Mouse (Mus musculus): ENCODE measurements around the gene Olfr307. TPM values are rescaled to one million over a fixed set of nuclear protein-coding genes. Genes with fewer than 3 reads are reported as not detected.
"Not testable (repeated sequence)": the region's sequence is repeated elsewhere in the genome, so short reads cannot be mapped to it uniquely, and the experiment has no call there.

The Olfr307 gene
- total RNA-seq (2014; rRNA removed) (not detected in 2 replicates), polyA plus RNA-seq (2012; rRNA removed) (not detected in 2 replicates)

GRCm38 (mm10) chr7:86337486-86337885 is at the start of gene Olfr307:
Gene Olfr307, minus strand, starts transcription at chr7:86337586.
- no peaks in the 10 kb centered on the region for H3K27me3 ChIP-seq (ENCODE audit: control insufficient read depth, insufficient read depth, low read length)
- no peak within 1 kb of the TSS for H3K9ac ChIP-seq (ENCODE audit: low read depth, low read length)
- no peak within 1 kb of the TSS for H3K27ac ChIP-seq (replicated peaks; ENCODE audit: insufficient read depth, low read depth, low read length)
- no peak for TF ChIP-seq POLR2A (IDR thresholded peaks at IDR 0.05; ENCODE audit: extremely low read depth, insufficient read depth, low read length)
- no peak for TF ChIP-seq CTCF (IDR thresholded peaks at IDR 0.05; ENCODE audit: low read depth, low read length)
- DNase-seq (ENCODE audit: extremely low read depth, low read depth, low spot score), result no peak
- no peak within 1 kb of the TSS for H3K4me3 ChIP-seq (ENCODE audit: insufficient read depth, low read depth, low read length)
- WGBS, result 50% methylated on average over 1 of the region's 1 CpGs
- H3K79me2 ChIP-seq (ENCODE audit: control insufficient read depth, insufficient read depth, low read length), result no peaks in the 10 kb centered on the region
- no peaks in the 10 kb centered on the region for H3K4me1 ChIP-seq (ENCODE audit: control insufficient read depth, insufficient read depth, low read length)
- H3K36me3 ChIP-seq (ENCODE audit: control insufficient read depth, insufficient read depth, low read length), result no peaks in the 10 kb centered on the region

GRCm38 (mm10) chr7:86386558-86386957 is 49.2 kb upstream of the Olfr307 start, which contains the start of gene Olfr304:
Gene Olfr304, minus strand, starts transcription at chr7:86386658.
- Histone ChIP-seq H3K27ac (replicated peaks; ENCODE audit: insufficient read depth, low read depth, low read length) (no peak within 1 kb of the TSS), H3K79me2 (ENCODE audit: control insufficient read depth, insufficient read depth, low read length) (no peaks in the 10 kb centered on the region), H3K36me3 (ENCODE audit: control insufficient read depth, insufficient read depth, low read length) (no peaks in the 10 kb centered on the region), H3K9ac (ENCODE audit: low read depth, low read length) (no peak within 1 kb of the TSS), H3K4me1 (ENCODE audit: control insufficient read depth, insufficient read depth, low read length) (no peaks in the 10 kb centered on the region), H3K27me3 (ENCODE audit: control insufficient read depth, insufficient read depth, low read length) (no peaks in the 10 kb centered on the region), H3K4me3 (ENCODE audit: insufficient read depth, low read depth, low read length) (no peak within 1 kb of the TSS)
- no peak for TF ChIP-seq CTCF (IDR thresholded peaks at IDR 0.05; ENCODE audit: low read depth, low read length)
- TF ChIP-seq POLR2A (IDR thresholded peaks at IDR 0.05; ENCODE audit: extremely low read depth, insufficient read depth, low read length), result no peak
- DNase-seq (ENCODE audit: extremely low read depth, low read depth, low spot score), result no peak
- 39% methylated on average over 1 of the region's 1 CpGs for WGBS

GRCm38 (mm10) chr7:86385769-86386168 is 48.4 kb upstream of the Olfr307 start:
- DNase-seq (ENCODE audit: extremely low read depth, low read depth, low spot score), result no peak
- H3K36me3 ChIP-seq (ENCODE audit: control insufficient read depth, insufficient read depth, low read length), result no peaks in the 10 kb centered on the region
- no peaks in the 10 kb centered on the region for H3K27me3 ChIP-seq (ENCODE audit: control insufficient read depth, insufficient read depth, low read length)
- WGBS, result 63% methylated on average over 3 of the region's 3 CpGs
- no peaks in the 10 kb centered on the region for H3K4me1 ChIP-seq (ENCODE audit: control insufficient read depth, insufficient read depth, low read length)
- H3K9ac ChIP-seq (ENCODE audit: low read depth, low read length), result no peak overlapping the region
- no peaks in the 10 kb centered on the region for H3K79me2 ChIP-seq (ENCODE audit: control insufficient read depth, insufficient read depth, low read length)
- H3K4me3 ChIP-seq (ENCODE audit: insufficient read depth, low read depth, low read length), result no peak overlapping the region
- TF ChIP-seq CTCF (IDR thresholded peaks at IDR 0.05; ENCODE audit: low read depth, low read length), result no peak
- no peak for TF ChIP-seq POLR2A (IDR thresholded peaks at IDR 0.05; ENCODE audit: extremely low read depth, insufficient read depth, low read length)
- no peak overlapping the region for H3K27ac ChIP-seq (replicated peaks; ENCODE audit: insufficient read depth, low read depth, low read length)

GRCm38 (mm10) chr7:86366828-86367227 is 29.4 kb upstream of the Olfr307 start, which contains the start of gene Olfr305:
Gene Olfr305, minus strand, starts transcription at chr7:86366928.
- no peaks in the 10 kb centered on the region for H3K27me3 ChIP-seq (ENCODE audit: control insufficient read depth, insufficient read depth, low read length)
- DNase-seq (ENCODE audit: extremely low read depth, low read depth, low spot score), result no peak
- no peak within 1 kb of the TSS for H3K9ac ChIP-seq (ENCODE audit: low read depth, low read length)
- no peaks in the 10 kb centered on the region for H3K79me2 ChIP-seq (ENCODE audit: control insufficient read depth, insufficient read depth, low read length)
- no peak within 1 kb of the TSS for H3K4me3 ChIP-seq (ENCODE audit: insufficient read depth, low read depth, low read length)
- no peaks in the 10 kb centered on the region for H3K4me1 ChIP-seq (ENCODE audit: control insufficient read depth, insufficient read depth, low read length)
- 76% methylated on average over 1 of the region's 1 CpGs for WGBS
- H3K36me3 ChIP-seq (ENCODE audit: control insufficient read depth, insufficient read depth, low read length), result no peaks in the 10 kb centered on the region
- H3K27ac ChIP-seq (replicated peaks; ENCODE audit: insufficient read depth, low read depth, low read length), result no peak within 1 kb of the TSS
- TF ChIP-seq POLR2A (IDR thresholded peaks at IDR 0.05; ENCODE audit: extremely low read depth, insufficient read depth, low read length) (no peak), CTCF (IDR thresholded peaks at IDR 0.05; ENCODE audit: low read depth, low read length) (no peak)

GRCm38 (mm10) chr7:86346296-86346695 is 8.9 kb upstream of the Olfr307 start:
- not testable (repeated sequence) for H3K79me2 ChIP-seq (ENCODE audit: control insufficient read depth, insufficient read depth, low read length); H3K27me3 ChIP-seq (ENCODE audit: control insufficient read depth, insufficient read depth, low read length); H3K4me1 ChIP-seq (ENCODE audit: control insufficient read depth, insufficient read depth, low read length); DNase-seq (ENCODE audit: extremely low read depth, low read depth, low spot score); H3K4me3 ChIP-seq (ENCODE audit: insufficient read depth, low read depth, low read length); H3K36me3 ChIP-seq (ENCODE audit: control insufficient read depth, insufficient read depth, low read length); H3K27ac ChIP-seq (replicated peaks; ENCODE audit: insufficient read depth, low read depth, low read length); H3K9ac ChIP-seq (ENCODE audit: low read depth, low read length)
- WGBS, result 86% methylated on average over 9 of the region's 9 CpGs

- Histone ChIP-seq H3K27ac (replicated peaks; ENCODE audit: insufficient read depth, low read depth, low read length) (no peak overlapping the region), H3K4me3 (ENCODE audit: insufficient read depth, low read depth, low read length) (no peak overlapping the region), H3K4me1 (ENCODE audit: control insufficient read depth, insufficient read depth, low read length) (no peaks in the 10 kb centered on the region), H3K27me3 (ENCODE audit: control insufficient read depth, insufficient read depth, low read length) (no peaks in the 10 kb centered on the region), H3K36me3 (ENCODE audit: control insufficient read depth, insufficient read depth, low read length) (no peaks in the 10 kb centered on the region), H3K9ac (ENCODE audit: low read depth, low read length) (no peak overlapping the region), H3K79me2 (ENCODE audit: control insufficient read depth, insufficient read depth, low read length) (no peaks in the 10 kb centered on the region)
- no peak for TF ChIP-seq CTCF (IDR thresholded peaks at IDR 0.05; ENCODE audit: low read depth, low read length)
- no peak for TF ChIP-seq POLR2A (IDR thresholded peaks at IDR 0.05; ENCODE audit: extremely low read depth, insufficient read depth, low read length)
- DNase-seq (ENCODE audit: extremely low read depth, low read depth, low spot score), result no peak
- WGBS, result 61% methylated on average over 3 of the region's 3 CpGs
Observed at GRCm38 (mm10) chr7:86344253-86344652, 6.9 kb upstream of the Olfr307 start.
